Mouse (Mus musculus): ENCODE results near the gene Stambp. TPM values are rescaled to one million over a fixed set of nuclear protein-coding genes. Genes with fewer than 3 reads are reported as not detected.
A peak's percentile ranks its signal among the peaks of the same experiment; 100 is the strongest.
"Not testable (repeated sequence)": the region's sequence is repeated elsewhere in the genome, so short reads cannot be mapped to it uniquely, and the experiment has no call there.

The Stambp gene
- total RNA-seq (2021): 1 to 10 TPM; 6.7 to 7.9 TPM
- long read RNA-seq, experiment 1, transcript Stambp-201 (10 exons, 2,364 nt): major isoform, 7 of 7 reads
- long read RNA-seq, experiment 1, partial matches to known transcripts: 0 of 7 reads
- long read RNA-seq, experiment 1, other reads (novel, unspliced or antisense): 0 of 7 reads
- long read RNA-seq, experiment 2, transcript Stambp-201 (10 exons, 2,364 nt): major isoform, 11 of 13 reads
- long read RNA-seq, experiment 2, partial matches to known transcripts: 2 of 13 reads
- long read RNA-seq, experiment 2, other reads (novel, unspliced or antisense): 0 of 13 reads

DNA sequence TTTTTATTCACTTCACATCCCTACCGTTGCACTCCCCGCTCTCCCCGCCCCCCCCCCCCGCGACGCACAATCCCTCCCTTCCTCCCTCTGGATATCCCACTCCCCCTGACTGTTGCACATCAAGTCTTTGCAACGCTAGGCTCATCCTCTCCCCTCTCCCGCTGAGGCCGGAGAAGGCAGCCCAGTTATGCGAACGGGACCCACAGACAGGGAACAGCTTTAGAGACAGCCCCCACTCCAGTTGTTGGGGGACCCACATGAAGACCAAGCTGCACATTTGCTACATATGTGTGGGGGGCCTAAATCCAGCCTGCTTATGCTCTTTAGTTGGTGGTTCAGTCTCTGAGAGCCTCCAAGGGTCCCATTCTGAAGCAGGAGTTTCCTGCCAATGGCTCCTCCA lies at the start of gene Stambp:
Gene Stambp, minus strand, starts transcription at position 59 of the 400 bp plus-strand sequence.
- no peak for DNase-seq

DNA sequence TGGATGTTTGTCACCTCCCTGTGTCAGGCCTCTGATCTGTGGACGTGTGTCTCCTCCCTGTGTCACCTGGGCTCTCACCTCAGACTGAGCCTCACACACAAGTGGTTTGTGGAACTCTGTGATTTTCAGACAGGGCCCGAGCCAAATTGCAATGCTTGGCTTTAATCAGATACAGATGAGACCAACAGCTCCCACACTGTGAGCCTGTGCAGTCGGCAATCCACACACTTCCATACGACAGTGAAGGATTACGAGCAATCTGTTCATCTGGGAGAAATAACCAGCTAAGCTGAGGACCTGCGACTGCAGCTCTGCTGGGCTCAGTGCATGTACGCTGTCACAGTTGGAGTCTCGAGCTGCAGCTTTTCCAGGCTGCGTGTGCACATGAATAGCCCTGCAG lies 47.4 kb upstream of the Stambp start:
- no peak for DNase-seq

DNA sequence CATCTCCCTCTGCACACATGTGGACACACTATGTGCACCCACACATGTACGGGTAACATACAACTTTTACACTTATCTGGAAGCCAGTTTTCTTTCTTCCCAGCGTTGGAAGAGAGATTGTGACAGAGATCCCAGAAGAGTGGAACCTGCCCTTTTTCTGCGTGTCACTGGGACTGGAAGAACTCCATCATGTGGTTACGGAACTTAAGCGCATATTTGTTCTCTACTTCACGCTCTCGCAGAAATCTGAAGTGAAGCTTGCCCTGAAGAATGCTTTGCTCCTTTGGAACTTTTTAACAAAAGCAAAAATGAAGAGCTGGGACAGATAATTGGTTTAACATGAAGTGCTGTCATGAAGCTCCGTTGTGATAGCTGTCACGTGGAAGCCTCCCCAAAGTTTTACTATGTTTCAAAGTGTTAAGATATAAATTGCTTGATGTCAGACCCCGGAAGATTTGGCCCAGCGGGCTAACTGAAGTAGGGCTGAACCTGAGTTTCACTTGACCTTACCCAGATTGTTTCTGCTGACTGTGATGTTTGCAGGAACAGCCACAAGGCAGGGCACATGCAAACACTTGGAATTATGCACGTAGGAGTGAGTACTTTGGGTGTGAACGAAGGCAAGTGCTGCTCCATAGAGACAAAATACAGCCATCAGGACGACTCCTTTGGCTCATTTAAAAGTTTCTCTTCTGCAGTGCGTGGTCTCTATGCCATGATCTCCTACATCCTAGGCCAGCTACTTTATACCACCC lies 45.2 kb upstream of the Stambp start:
- DNase-seq: no peak

DNA sequence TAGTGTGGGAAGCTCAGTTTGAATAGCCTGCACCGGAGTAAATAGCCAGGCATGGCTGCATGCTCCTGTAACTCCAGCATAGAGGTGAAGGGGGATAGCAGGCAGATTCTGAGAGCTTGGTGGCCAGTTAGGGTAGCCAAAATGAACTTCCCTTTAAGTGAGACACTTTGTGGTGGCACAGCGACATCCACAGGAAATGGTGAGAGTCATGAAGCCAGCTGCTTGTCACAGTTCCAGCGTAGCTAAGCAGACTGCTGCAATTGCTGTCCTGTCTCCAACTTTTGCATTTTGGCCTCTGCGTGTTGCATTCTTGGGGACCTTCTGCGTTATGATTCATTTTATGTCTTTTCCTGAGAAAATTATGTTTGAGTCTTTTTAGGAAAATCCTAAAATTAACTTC lies 44.0 kb upstream of the Stambp start:
- DNase-seq: peak; percentile 54

DNA sequence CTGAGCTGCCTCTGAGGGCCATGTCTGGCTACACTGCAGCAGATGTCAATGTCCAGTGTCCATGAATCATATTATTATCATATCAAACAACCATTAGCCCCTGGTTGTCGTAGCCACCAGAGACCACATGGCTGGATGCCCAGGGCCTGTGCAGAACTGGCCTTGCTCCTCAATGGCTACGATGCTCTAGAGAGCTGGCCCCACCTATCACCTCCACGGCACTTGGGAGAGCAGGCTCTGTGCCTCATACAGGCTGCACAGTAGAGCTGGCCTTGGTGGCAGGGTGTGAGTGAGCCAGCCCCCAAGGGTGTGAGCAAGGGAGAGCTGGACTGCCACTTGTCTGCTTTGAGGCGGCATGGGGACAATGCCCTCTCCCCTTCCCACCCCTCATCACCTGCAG lies 41.9 kb upstream of the Stambp start:
- no peak for DNase-seq

DNA sequence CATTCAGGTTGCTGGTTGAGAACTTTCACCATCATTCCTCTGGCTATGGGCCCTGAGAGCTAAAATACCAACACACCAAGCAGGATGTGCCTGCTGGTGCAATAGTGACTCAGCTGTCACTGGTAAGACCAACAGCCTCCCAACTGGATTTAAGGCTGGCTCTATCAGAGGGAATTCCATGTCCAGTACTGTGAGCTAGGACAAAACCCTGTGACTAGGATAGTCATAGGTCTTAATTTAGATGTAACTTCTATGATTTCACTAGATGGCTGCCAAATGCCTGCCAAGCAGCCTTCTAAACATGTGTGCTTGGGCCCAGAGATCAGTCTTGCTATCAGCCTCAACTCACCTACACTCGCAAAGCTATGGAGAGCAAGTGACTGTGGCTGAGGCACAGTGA lies 40.4 kb upstream of the Stambp start:
- DNase-seq: peak; percentile 28

DNA sequence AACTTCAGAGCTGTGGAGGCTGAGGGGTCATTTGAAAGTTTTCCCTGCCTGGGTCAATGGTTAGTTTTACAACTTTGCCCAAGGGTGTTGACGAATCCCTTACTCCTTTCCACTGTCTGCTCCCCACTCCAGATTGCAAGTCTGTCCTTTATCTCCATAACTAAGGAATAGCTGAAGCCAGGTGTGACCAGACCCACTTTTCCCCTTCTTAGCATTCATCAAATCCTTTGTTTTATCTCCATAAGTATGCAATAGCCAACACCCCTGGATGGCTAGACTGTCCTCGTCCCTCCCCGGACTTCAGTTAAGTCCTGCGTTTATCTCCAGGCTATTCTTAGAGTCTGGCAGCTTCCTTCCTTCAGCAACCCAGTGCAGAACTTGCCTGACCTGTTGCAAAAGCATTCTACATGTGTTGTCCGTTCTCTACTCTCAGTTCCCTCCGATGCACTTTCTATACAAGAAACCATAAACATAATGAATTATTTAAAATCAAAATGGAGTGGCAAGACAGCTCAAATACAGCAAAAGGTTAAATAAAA lies 27.2 kb upstream of the Stambp start:
- no peak for DNase-seq

DNA sequence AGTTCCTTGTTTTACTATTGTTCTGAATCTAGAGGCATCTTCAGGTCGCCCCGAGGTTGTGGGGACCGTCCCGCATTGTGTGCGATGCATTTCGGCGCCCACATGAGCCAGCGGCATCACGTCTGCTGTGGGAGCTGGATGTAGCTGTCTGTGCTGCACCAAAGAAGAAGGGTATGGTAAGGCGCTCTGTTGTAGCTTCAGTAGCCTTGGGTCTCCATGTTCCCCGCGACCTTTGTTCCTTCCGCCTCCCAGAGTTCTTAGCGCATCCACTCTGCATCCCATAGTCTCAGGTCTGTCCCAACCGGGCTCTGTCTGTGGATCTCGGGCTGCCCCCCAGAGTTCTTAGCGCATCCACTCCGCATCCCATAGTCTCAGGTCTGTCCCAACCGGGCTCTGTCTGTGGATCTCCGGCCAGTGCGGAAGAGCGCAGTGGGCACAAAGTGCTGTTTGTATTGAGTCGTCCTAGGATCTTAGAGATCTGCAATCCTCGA lies 26.6 kb upstream of the Stambp start:
- DNase-seq: no peak

DNA sequence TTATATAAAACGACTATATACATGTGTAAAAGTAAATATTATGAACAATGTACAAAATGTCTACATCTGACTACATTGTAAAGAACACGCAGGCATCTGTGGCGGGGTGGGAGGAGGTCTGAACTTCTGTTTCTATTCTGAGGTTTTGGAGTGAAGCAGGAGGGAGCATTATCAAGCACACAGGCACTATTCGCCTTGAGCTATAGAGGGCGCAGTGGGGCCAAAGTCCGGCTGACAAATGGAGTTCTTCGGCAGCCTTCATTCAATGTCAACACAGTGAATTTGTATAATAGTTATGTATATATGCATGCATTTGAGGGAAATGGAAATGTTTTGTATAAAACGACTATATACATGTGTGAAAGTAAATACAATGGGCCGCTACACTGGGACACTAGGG lies 26.1 kb upstream of the Stambp start:
- peak; percentile 39 for DNase-seq

DNA sequence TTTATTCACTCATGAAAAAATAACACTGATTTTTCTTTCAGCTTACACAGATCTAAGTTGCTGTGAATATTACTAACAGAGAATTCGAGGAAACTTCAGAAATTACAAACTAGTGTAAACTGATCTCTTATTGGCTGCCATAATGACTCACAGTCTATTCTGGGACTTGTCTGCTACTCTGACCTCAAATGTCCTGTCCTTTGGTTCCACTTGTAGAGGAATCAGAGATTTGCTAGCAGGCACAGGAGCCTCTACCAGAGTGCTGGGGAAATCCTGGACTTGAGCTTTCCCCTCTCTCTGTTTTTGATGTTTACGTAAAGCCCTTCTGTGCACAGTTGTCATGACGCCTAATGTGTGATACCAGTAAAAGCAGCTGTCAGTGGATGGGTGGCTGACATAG lies 25.5 kb upstream of the Stambp start:
- peak; percentile 13 for DNase-seq

DNA sequence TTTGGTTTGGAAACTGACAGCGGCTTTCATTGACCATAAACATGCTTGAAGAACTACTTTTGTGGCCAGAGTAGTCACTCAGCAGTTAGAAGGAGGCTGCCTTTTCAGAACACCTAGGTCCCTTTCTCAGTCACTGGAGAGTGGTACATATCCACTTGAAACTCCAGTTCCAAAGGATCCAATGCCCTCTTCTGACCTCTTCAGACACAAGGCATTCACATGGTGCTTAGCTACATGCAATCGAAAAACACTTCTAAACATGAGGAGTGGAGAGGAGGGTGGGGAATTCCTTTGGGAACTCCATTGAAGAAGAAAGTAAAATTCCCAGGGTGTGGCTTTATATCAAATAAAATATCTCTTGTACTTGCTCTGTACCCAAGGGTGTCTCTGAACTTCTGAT lies 22.5 kb upstream of the Stambp start:
- DNase-seq: no peak

DNA sequence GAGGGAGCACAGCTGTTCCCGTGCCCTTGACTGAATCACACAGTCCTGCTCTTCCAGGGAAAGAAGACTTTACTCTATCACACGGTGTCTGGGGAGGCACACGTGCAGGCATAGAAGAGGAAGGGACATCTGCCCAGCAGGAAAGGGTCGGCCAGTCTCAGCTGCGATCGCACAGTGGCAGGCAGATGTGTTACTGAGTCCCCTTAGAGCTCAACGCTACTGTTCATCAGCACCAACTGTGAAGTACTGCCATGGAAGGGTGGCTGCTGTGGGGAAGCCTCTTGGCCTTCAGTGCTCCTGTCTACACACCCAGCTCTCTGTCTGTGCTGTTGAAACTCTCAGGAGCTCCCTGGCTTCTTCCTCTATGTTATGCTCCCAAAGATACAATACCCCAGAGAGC lies 21.4 kb upstream of the Stambp start:
- no peak for DNase-seq

DNA sequence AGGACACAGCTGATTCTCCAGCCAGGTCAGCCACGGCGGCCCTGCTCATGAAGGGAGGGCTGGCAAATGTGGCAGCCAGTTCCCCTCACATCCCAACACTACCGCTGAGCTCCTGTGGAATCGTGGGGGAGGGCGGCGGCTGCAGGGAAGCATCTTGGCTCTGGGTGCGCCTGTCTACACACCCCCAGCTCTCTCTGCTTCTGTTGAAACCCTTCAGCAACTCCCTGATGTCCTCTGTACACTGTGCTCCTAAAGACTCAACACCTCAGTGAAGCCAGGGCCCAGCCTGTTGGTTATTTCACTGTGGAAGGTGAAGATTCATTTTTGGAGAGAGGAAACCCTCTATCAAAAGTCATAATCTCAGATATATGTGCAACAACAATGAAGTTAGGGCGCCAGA lies 19.5 kb upstream of the Stambp start:
- DNase-seq: no peak

DNA sequence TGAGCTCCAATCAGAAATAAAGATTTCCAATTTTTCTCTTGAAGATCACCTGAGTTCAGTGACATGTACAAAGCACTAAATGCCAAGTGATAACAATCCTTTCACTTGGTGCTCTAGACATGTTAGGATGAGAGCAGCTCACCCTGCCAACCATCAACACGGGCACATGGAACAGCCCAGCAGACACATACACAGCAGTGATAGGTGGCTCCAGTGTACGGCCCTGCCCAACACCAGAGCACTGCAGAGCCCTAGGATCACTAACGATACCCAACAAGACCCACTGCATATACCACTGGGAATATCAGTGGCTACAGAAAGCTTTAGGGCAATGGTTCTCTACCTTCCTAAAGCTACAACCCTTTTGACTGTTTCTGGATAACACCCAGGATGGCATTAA lies 17.8 kb upstream of the Stambp start:
- DNase-seq: no peak

DNA sequence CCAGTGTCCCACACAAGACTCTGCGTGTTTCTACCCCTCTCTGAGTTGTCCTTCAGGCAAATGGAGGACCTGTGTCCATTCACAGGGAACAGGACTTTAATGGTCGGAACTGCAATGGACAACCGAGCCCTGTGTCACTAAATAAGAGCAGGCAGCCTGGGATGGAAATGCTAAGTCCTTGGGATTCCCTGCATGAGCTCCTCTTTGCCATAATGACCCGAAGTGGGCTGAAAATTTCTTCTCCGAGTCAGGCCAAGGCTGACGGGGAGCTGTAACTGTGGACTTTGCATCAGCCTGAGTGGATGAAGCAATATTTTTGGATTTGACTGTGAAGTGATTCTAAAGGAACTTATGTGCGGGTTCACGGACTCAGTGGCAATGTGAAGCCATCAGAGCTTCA lies 14.7 kb upstream of the Stambp start:
- not testable (repeated sequence) for DNase-seq

DNA sequence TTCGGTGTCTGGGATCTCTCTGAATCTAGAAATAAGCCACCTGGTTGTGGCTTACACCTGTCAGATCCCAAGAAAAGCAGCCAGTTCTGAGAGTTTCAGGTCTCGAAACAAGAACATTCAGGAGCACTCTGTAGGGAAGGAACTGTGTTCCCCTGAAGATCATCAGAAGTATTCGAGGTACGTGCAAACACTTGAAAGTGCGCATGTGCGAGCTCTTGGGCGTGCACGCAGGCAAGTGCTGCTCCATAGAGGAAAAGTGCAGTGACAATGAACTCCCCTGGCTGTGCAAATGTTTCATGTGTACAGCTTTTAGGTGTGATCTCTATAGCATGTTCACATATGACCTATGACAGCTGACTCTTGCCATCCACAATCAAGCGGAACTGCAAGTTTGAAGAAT lies 12.8 kb upstream of the Stambp start:
- DNase-seq: not testable (repeated sequence)

DNA sequence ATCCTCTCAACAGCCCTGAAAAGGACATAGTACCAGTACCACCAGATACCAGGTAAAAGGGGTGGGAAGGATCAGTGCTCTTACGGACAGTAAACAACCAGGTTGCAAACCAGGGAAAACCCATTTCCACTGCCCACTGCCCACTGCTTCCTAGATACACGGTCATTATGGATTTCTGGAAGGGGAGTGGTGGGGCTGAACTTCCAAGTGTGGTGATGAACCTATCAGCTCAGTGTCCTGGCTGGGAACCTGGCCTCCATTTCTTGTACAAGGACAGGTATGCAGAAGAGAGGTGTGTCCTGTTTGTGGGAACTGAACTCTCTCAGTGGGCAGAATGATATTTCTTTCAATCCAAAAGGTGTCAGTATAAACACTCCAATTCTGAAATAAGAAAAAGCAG lies 11.1 kb upstream of the Stambp start:
- DNase-seq: no peak

DNA sequence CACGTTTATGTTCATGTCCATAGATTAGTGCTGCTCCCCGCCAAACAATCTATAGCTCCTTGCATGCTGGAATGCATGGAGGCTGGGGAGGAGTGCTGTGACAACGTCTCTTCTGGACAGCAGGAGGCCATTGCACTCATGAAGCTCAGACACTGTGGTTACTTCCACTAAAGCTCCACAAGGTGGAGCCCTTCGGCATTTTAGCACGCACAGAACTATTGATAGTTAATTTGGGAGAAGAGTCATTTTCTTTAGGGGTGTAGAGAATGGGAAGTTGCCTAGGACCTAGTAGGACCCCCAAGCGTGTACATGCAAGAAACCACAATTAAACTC lies 10.4 kb upstream of the Stambp start:
- DNase-seq: peak; percentile 24

DNA sequence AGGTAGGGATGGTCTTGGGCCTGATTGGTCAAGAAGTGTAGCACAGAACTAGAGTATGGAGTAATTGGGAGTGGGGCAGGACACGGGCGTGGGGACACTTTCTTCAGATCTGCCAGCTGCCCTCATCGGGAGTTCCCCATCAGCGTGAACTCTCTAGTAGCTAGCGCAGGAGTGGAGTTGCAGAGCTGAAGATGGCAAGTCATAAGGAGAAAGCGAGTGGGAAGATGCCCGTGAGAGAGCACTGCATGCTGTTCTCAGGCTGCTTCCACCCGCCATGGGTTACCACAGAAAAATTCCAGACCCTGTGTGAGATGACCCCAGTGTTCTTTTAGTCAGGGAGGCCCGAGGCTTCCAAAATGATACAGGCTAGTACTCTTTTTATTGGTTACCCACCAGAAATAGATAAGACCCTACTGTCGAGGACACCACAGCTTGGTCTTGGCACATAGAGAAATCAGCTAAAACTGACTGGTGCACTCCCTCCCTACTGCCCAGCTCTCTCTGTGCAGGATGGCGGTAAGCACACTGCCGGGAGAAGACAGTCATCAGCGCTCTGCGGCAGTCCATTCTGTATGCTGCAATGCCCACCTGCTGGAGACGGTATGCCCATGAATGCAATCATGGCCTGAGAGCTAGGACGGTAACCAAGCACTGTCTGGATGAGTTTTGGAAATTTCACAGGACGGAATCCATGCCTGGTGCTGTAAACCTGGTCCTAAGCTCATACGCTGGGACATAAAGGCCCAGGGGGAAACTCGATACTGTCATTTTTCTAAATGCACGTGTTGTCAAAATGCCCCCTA lies 9.8 kb upstream of the Stambp start:
- no peak for DNase-seq

DNA sequence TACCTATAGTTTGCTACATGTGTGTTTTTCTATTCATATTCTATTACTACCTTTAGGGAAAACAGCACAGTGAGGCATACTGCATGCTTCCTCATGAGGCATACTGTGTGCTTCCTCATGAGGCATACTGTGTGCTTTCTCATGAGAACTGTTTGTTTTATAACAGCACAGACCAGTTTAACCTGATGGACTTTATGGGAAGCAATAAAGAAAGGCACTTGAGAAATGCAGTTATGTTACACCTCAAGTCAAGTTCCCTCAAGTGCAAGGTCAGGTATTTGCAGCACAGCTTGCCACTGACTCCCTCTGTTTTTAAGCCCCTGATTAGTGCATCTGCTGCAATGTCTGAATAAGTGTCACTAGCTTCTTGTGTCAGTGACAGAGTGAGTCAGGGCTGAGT lies 5.0 kb upstream of the Stambp start:
- DNase-seq: no peak

DNA sequence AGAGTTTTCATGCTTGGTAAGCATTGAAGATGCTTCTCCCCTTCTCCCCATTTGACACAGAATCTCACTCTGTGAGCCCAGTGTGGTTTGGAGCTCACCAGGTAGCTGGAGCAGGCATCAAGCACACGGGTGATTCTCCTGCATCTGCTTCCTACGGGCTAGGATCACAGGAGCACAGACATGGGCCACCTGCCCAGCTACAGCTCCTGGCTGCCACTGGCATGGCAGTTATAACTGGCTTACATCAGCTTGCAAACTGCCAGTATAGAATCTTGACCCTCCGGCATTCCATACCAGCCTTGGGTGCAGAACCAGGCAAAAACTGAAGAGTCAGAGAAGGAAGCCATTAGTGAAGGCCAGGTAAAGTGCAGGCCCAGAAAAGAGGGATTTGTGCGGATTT lies 3.1 kb upstream of the Stambp start:
- DNase-seq: no peak

DNA sequence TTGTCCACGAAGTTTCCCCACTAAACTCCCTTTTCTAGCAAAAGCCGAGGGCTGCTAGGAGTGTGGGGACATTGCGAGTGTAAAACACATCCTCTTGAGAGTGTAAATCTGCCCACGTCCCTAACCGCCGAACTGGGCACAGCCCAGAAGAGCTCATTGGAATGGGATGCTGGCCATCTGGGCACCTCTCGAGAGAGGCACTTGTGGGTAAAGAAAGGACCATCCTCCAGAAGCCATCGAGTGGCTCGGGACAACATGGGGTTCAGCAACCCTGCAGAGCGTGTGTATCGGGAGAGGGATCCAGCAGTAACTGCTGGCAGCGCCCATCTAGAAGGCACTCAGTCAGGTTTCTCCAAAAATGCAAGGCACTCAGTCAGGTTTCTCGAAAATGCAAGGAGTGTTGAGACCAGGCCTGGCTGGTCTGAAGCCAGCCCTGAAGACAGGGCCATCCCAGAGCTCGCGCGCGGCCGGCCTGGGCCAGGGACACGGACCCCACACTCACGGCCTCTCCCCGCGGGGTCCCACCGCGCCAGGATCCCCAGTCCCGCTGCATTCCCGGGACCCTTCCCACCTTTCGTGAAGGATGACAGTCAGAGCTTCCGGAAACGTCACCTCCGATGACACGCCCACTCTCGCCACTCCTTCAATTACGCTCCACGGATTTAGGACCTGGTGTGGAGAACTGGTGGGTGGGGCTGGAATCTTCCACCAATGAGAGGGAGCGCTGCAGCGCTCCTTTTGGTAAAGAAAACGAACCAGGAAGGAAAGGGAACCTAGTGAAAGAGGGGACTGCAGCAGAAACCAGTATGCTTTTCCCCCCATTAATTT lies 475 bp downstream of the Stambp start:
- DNase-seq: peak; percentile 86

All from gastrocnemius, postnatal 25 days (tissue).